Mouse (Mus musculus): ENCODE results near the gene Cbr2. TPM values are rescaled to one million over a fixed set of nuclear protein-coding genes. Genes with fewer than 3 reads are reported as not detected.

Gene Cbr2
- total RNA-seq (2023): 10 to 100 TPM; 11.8 to 24.2 TPM

GRCm38 (mm10) chr11:120731858-120732680 is at the start of gene Cbr2:
Gene Cbr2, minus strand, starts transcription at chr11:120732114.

GRCm38 (mm10) chr11:120762672-120763041 is 30.7 kb upstream of the Cbr2 start, which contains the start of gene Hmga1b:
Gene Hmga1b, plus strand, starts transcription at chr11:120762794.

GRCm38 (mm10) chr11:120727169-120727527 is 4.8 kb downstream of the Cbr2 start, which contains the start of gene Dcxr:
Gene Dcxr, minus strand, starts transcription at chr11:120727281.

GRCm38 (mm10) chr11:120721124-120722066 is 10.5 kb downstream of the Cbr2 start, which contains the start of gene Rac3:
Gene Rac3, plus strand, starts transcription at chr11:120721470.

GRCm38 (mm10) chr11:120713580-120714518 is 18.1 kb downstream of the Cbr2 start, which contains the start of the genes Cenpx and Lrrc45:
Gene Cenpx, minus strand, starts transcription at chr11:120713738.
Gene Lrrc45, plus strand, starts transcription at chr11:120713925.

Other genes starting within 250 kb of the Cbr2 start
- 10 to 100 TPM; 25.0 to 26.6 TPM for gene Mrpl12, start 247.5 kb downstream of the Cbr2 start, total RNA-seq (2023)
- 10 to 100 TPM; 11.1 to 14.2 TPM for gene Slc25a10, start 240.3 kb downstream of the Cbr2 start, total RNA-seq (2023)
- not detected for gene Gcgr, start 201.4 kb downstream of the Cbr2 start, total RNA-seq (2023)
- gene Mcrip1, start 182.4 kb downstream of the Cbr2 start, total RNA-seq (2023): 10 to 100 TPM; 52.0 to 52.6 TPM
- not detected for gene Ppp1r27, start 181.0 kb downstream of the Cbr2 start, total RNA-seq (2023)
- gene P4hb, start 158.9 kb downstream of the Cbr2 start, total RNA-seq (2023): 100 to 1,000 TPM; 348 to 375 TPM
- gene Arhgdia, start 150.5 kb downstream of the Cbr2 start, total RNA-seq (2023): 100 to 1,000 TPM; 623 to 655 TPM
- gene Alyref, start 133.7 kb downstream of the Cbr2 start, total RNA-seq (2023): 100 to 1,000 TPM in 1 of 2 experiments, 10 to 100 TPM in 1; 90.1 to 103 TPM
- 10 to 100 TPM; 55.8 to 56.4 TPM for gene Anapc11, start 133.7 kb downstream of the Cbr2 start, total RNA-seq (2023)
- 1 to 10 TPM in 1 of 2 experiments, not detected in 1; 1.4 TPM for gene Npb, start 123.6 kb downstream of the Cbr2 start, total RNA-seq (2023)
- gene Pcyt2, start 114.2 kb downstream of the Cbr2 start, total RNA-seq (2023): 10 to 100 TPM; 66.8 to 75.4 TPM
- 100 to 1,000 TPM; 122 to 125 TPM for gene Sirt7, start 106.9 kb downstream of the Cbr2 start, total RNA-seq (2023)
- 100 to 1,000 TPM in 1 of 2 experiments, 10 to 100 TPM in 1; 96.6 to 101 TPM for gene Mafg, start 98.5 kb downstream of the Cbr2 start, total RNA-seq (2023)
- under 1 TPM in 1 of 2 experiments, not detected in 1; 0.27 TPM for gene Pycr1, start 88.3 kb downstream of the Cbr2 start, total RNA-seq (2023)
- not detected for gene Myadml2, start 84.0 kb downstream of the Cbr2 start, total RNA-seq (2023)
- gene Notum, start 70.9 kb downstream of the Cbr2 start, total RNA-seq (2023): not detected
- 10 to 100 TPM; 77.9 to 83.1 TPM for gene Aspscr1, start 59.1 kb downstream of the Cbr2 start, total RNA-seq (2023)
- 10 to 100 TPM; 34.6 to 45.6 TPM for gene Cenpx, start 18.4 kb downstream of the Cbr2 start, total RNA-seq (2023)
- 10 to 100 TPM; 30.5 to 36.0 TPM for gene Lrrc45, start 18.2 kb downstream of the Cbr2 start, total RNA-seq (2023)
- 1 to 10 TPM; 1.0 to 2.9 TPM for gene Rac3, start 10.6 kb downstream of the Cbr2 start, total RNA-seq (2023)
- 10 to 100 TPM; 26.2 to 29.1 TPM for gene Dcxr, start 4.8 kb downstream of the Cbr2 start, total RNA-seq (2023)
- 10 to 100 TPM; 40.5 to 48.6 TPM for gene Hmga1b, start 30.7 kb upstream of the Cbr2 start, total RNA-seq (2023)
- gene Rfng, start 52.1 kb upstream of the Cbr2 start, total RNA-seq (2023): 10 to 100 TPM; 16.9 to 20.9 TPM
- gene Gps1, start 52.2 kb upstream of the Cbr2 start, total RNA-seq (2023): 10 to 100 TPM; 53.1 to 57.5 TPM
- 10 to 100 TPM; 39.3 to 50.0 TPM for gene Dus1l, start 64.3 kb upstream of the Cbr2 start, total RNA-seq (2023)
- gene Fasn, start 92.4 kb upstream of the Cbr2 start, total RNA-seq (2023): 10 to 100 TPM; 46.7 to 64.3 TPM
- gene Ccdc57, start 200.8 kb upstream of the Cbr2 start, total RNA-seq (2023): under 1 TPM; 0.58 to 0.88 TPM
- 100 to 1,000 TPM; 145 to 159 TPM for gene Slc16a3, start 216.4 kb upstream of the Cbr2 start, total RNA-seq (2023)